Mouse (Mus musculus) forebrain, embryonic 14.5 days (tissue): ENCODE results near the gene Negr1. TPM values are rescaled to one million over a fixed set of nuclear protein-coding genes. Genes with fewer than 3 reads are reported as not detected.

Source experiments
- ATAC-seq: fragments of 200-750 bp; cut with Nextera tagmentation; 2 replicates; pipeline ENCODE4 v1.8.0; 2017; ENCODE audit warnings: mild to moderate bottlenecking, moderate library complexity
- DNase-seq: peaks from one replicate; pipeline ENCODE4 v3.0.0-alpha.2; 2015; ENCODE audit warnings: low spot score
- H3K27ac ChIP-seq: fragments of 300-500 bp; sonication (generic); 2 replicates; pipeline ENCODE4 v1.5.1; 2014; ENCODE audit warnings: low read depth, mild to moderate bottlenecking, control low read depth, low read length, moderate library complexity
- H3K27me3 ChIP-seq: fragments of 300-500 bp; sonication (generic); replicated peaks from 2 replicates; pipeline ENCODE4 v1.6.1; 2014; ENCODE audit warnings: low read length, control low read depth, mixed read lengths; ENCODE audit not compliant: control insufficient read depth, insufficient read depth
- H3K36me3 ChIP-seq: fragments of 300-500 bp; sonication (generic); 2 replicates; pipeline ENCODE4 v1.6.1; 2014; ENCODE audit warnings: low read length, control low read depth; ENCODE audit not compliant: control insufficient read depth, insufficient read depth
- H3K4me1 ChIP-seq: fragments of 300-500 bp; sonication (generic); 2 replicates; pipeline ENCODE4 v1.6.1; 2014; ENCODE audit warnings: antibody characterized with exemption, low read length, control low read depth; ENCODE audit not compliant: control insufficient read depth, insufficient read depth
- H3K4me2 ChIP-seq: fragments of 300-500 bp; sonication (generic); 2 replicates; pipeline ENCODE4 v1.6.1; 2014; ENCODE audit warnings: mild to moderate bottlenecking, control low read depth, low read length
- H3K4me3 ChIP-seq: fragments of 300-500 bp; sonication (generic); 2 replicates; pipeline ENCODE4 v1.5.1; 2014; ENCODE audit warnings: low read depth, low read length, control low read depth
- H3K9ac ChIP-seq: fragments of 300-500 bp; sonication (generic); 2 replicates; pipeline ENCODE4 v1.6.1; 2014; ENCODE audit warnings: mild to moderate bottlenecking, low read length, control low read depth, moderate library complexity
- H3K9me3 ChIP-seq: fragments of 300-500 bp; sonication (generic); replicated peaks from 2 replicates; pipeline ENCODE4 v1.6.1; 2016; ENCODE audit warnings: low read length, control low read depth, mixed read lengths; ENCODE audit not compliant: control insufficient read depth
- WGBS: fragments of 180-500 bp; shearing (Covaris S2); extraction: QIAGEN DNeasy Blood & Tissue Kit; methylation state at CpG from one replicate; pipeline ENCODE4 v1.1.7; 2014; 5-methylcytosine and 5-hydroxymethylcytosine counted together
- polyA plus RNA-seq: library from polyadenylated mRNA; unstranded; fragments of >200 nt; fragmentation: Nextera tagmentation; extraction: Ambion mirVana; gene quantifications from 2 replicates; pipeline ENCODE4 v1.2.1, GENCODE M21; 2014

Negr1 gene
- polyA plus RNA-seq, 1 experiment from 2014 or later: 28.3 TPM

GRCm38 (mm10) chr3:157192021-157192420 is 630.4 kb downstream of the Negr1 start:
- DNase-seq (no peak), ATAC-seq (no peak)
- Histone ChIP-seq H3K9ac (no peak overlapping the region), H3K4me2 (no peak overlapping the region), H3K9me3 (no peaks in the 10 kb centered on the region), H3K4me1 (no peaks in the 10 kb centered on the region), H3K27ac (no peak overlapping the region), H3K27me3 (no peaks in the 10 kb centered on the region), H3K36me3 (no peaks in the 10 kb centered on the region), H3K4me3 (no peak overlapping the region)
- 77% methylated on average over 3 of the region's 3 CpGs for WGBS

GRCm38 (mm10) chr3:157193141-157193540 is 631.5 kb downstream of the Negr1 start:
- no peaks in the 10 kb centered on the region for H3K27me3 ChIP-seq
- DNase-seq (no peak), ATAC-seq (no peak)
- H3K4me1 ChIP-seq: no peaks in the 10 kb centered on the region
- H3K4me3 ChIP-seq: no peak overlapping the region
- H3K4me2 ChIP-seq: no peak overlapping the region
- no peaks in the 10 kb centered on the region for H3K9me3 ChIP-seq
- H3K9ac ChIP-seq: no peak overlapping the region
- no peak overlapping the region for H3K27ac ChIP-seq
- WGBS: 93% methylated on average over 3 of the region's 3 CpGs
- H3K36me3 ChIP-seq: no peaks in the 10 kb centered on the region

GRCm38 (mm10) chr3:157198659-157199058 is 637.1 kb downstream of the Negr1 start:
- DNase-seq (peak; percentile 11), ATAC-seq (no peak)
- H3K27me3 ChIP-seq: no peaks in the 10 kb centered on the region
- 81% methylated on average over 4 of the region's 4 CpGs for WGBS
- no peaks in the 10 kb centered on the region for H3K9me3 ChIP-seq
- no peaks in the 10 kb centered on the region for H3K4me1 ChIP-seq
- no peak overlapping the region for H3K4me2 ChIP-seq
- no peak overlapping the region for H3K4me3 ChIP-seq
- no peaks in the 10 kb centered on the region for H3K36me3 ChIP-seq
- no peak overlapping the region for H3K27ac ChIP-seq
- no peak overlapping the region for H3K9ac ChIP-seq

GRCm38 (mm10) chr3:157201726-157202125 is 640.1 kb downstream of the Negr1 start:
- H3K27me3 ChIP-seq: no peaks in the 10 kb centered on the region
- no peak for ATAC-seq
- no peak overlapping the region for H3K4me3 ChIP-seq
- no peaks in the 10 kb centered on the region for H3K9me3 ChIP-seq
- DNase-seq: no peak
- no peak overlapping the region for H3K4me2 ChIP-seq
- H3K9ac ChIP-seq: no peak overlapping the region
- WGBS: 97% methylated on average over 2 of the region's 2 CpGs
- H3K27ac ChIP-seq: no peak overlapping the region
- H3K4me1 ChIP-seq: no peaks in the 10 kb centered on the region
- no peaks in the 10 kb centered on the region for H3K36me3 ChIP-seq

- Histone ChIP-seq H3K27me3 (no peaks in the 10 kb centered on the region), H3K36me3 (no peaks in the 10 kb centered on the region), H3K9ac (no peak overlapping the region), H3K27ac (no peak overlapping the region), H3K4me3 (no peak overlapping the region), H3K4me2 (no peak overlapping the region), H3K4me1 (no peaks in the 10 kb centered on the region), H3K9me3 (no peaks in the 10 kb centered on the region)
- 77% methylated on average over 8 of the region's 8 CpGs for WGBS
- no peak; the same call in 1 of the 2 replicates for ATAC-seq
- DNase-seq: peak; percentile 42
Measured at GRCm38 (mm10) chr3:157203573-157203972, 642.0 kb downstream of the Negr1 start.

GRCm38 (mm10) chr3:157206752-157207151 is 645.2 kb downstream of the Negr1 start:
- Histone ChIP-seq H3K4me1 (0 out of 2 replicates have a peak, but pooled peaks cover 4% of the 10 kb centered on the region), H3K4me2 (no peak overlapping the region), H3K27me3 (no peaks in the 10 kb centered on the region), H3K9me3 (no peaks in the 10 kb centered on the region), H3K27ac (no peak overlapping the region), H3K4me3 (no peak overlapping the region), H3K9ac (no peak overlapping the region), H3K36me3 (no peaks in the 10 kb centered on the region)
- 82% methylated on average over 3 of the region's 3 CpGs for WGBS
- ATAC-seq (no peak), DNase-seq (no peak)

GRCm38 (mm10) chr3:157208966-157209365 is 647.4 kb downstream of the Negr1 start:
- H3K27me3 ChIP-seq: no peaks in the 10 kb centered on the region
- no peaks in the 10 kb centered on the region for H3K9me3 ChIP-seq
- 19% methylated on average over 1 of the region's 1 CpGs for WGBS
- ATAC-seq (peak; percentile 10; the same call in 1 of the 2 replicates), DNase-seq (peak; percentile 7)
- H3K4me2 ChIP-seq: no peak overlapping the region
- 0 out of 2 replicates have a peak, but pooled peaks cover 4% of the 10 kb centered on the region for H3K4me1 ChIP-seq
- H3K4me3 ChIP-seq: no peak overlapping the region
- no peak overlapping the region for H3K27ac ChIP-seq
- H3K36me3 ChIP-seq: no peaks in the 10 kb centered on the region
- H3K9ac ChIP-seq: no peak overlapping the region

GRCm38 (mm10) chr3:157209386-157209785 is 647.8 kb downstream of the Negr1 start:
- Histone ChIP-seq H3K36me3 (no peaks in the 10 kb centered on the region), H3K9ac (no peak overlapping the region), H3K27me3 (no peaks in the 10 kb centered on the region), H3K4me3 (no peak overlapping the region), H3K4me1 (0 out of 2 replicates have a peak, but pooled peaks cover 4% of the 10 kb centered on the region), H3K9me3 (no peaks in the 10 kb centered on the region), H3K4me2 (no peak overlapping the region), H3K27ac (no peak overlapping the region)
- ATAC-seq: no peak
- 90% methylated on average over 2 of the region's 2 CpGs for WGBS
- DNase-seq: no peak

GRCm38 (mm10) chr3:157215937-157216719 is 654.5 kb downstream of the Negr1 start:
- WGBS: 12% methylated on average over 5 of the region's 5 CpGs
- DNase-seq (peak; percentile 54), ATAC-seq (peak; percentile 58)

More at GRCm38 (mm10) chr3:157215937-157216719, 654.5 kb downstream of the Negr1 start:
- no peak overlapping the region for H3K4me3 ChIP-seq
- no peaks in the 10 kb centered on the region for H3K27me3 ChIP-seq
- peaks cover 12% of the 10 kb centered on the region; the same call in 1 of the 2 replicates for H3K4me1 ChIP-seq
- H3K9me3 ChIP-seq: no peaks in the 10 kb centered on the region
- peak overlapping the region; percentile 52; the same call in 1 of the 2 replicates for H3K27ac ChIP-seq
- H3K4me2 ChIP-seq: no peak overlapping the region
- H3K36me3 ChIP-seq: no peaks in the 10 kb centered on the region
- no peak overlapping the region for H3K9ac ChIP-seq
